Mouse (Mus musculus) hindbrain, postnatal 0 days (tissue): Measurements from ENCODE around the gene Fhad1. TPM values are rescaled to one million over a fixed set of nuclear protein-coding genes. Genes with fewer than 3 reads are reported as not detected.
"Not testable (repeated sequence)": the region's sequence is repeated elsewhere in the genome, so short reads cannot be mapped to it uniquely, and the experiment has no call there.

Experiments used
- ATAC-seq: fragments of 200-750 bp; cut with Nextera tagmentation; 2 replicates; pipeline ENCODE4 v1.8.0; 2017; ENCODE audit warnings: mild to moderate bottlenecking, moderate TSS enrichment, moderate library complexity
- DNase-seq: peaks from one replicate; pipeline ENCODE4 v3.0.0-alpha.2; 2015; ENCODE audit warnings: low spot score
- H3K27ac ChIP-seq: fragments of 300-500 bp; sonication (generic); 2 replicates; pipeline ENCODE4 v1.5.1; 2014; ENCODE audit warnings: mild to moderate bottlenecking
- H3K27me3 ChIP-seq: fragments of 300-500 bp; sonication (generic); 2 replicates; pipeline ENCODE4 v1.6.1; 2014; ENCODE audit warnings: low read length, mixed read lengths; ENCODE audit not compliant: insufficient read depth
- H3K36me3 ChIP-seq: fragments of 300-500 bp; sonication (generic); 2 replicates; pipeline ENCODE4 v1.6.1; 2014; ENCODE audit warnings: low read length, mixed read lengths; ENCODE audit not compliant: insufficient read depth
- H3K4me1 ChIP-seq: fragments of 300-500 bp; sonication (generic); 2 replicates; pipeline ENCODE4 v1.6.1; 2014; ENCODE audit warnings: antibody characterized with exemption, low read length, mixed read lengths; ENCODE audit not compliant: insufficient read depth
- H3K4me2 ChIP-seq: fragments of 300-500 bp; sonication (generic); 2 replicates; pipeline ENCODE4 v1.6.1; 2014; ENCODE audit warnings: low read depth, mild to moderate bottlenecking, low read length, moderate library complexity, mixed read lengths
- H3K4me3 ChIP-seq: fragments of 300-500 bp; sonication (generic); 2 replicates; pipeline ENCODE4 v1.5.1; 2014; ENCODE audit warnings: low read length
- H3K9ac ChIP-seq: fragments of 300-500 bp; sonication (generic); replicated peaks from 2 replicates; pipeline ENCODE4 v1.6.1; 2014; ENCODE audit warnings: mild to moderate bottlenecking, low read length, moderate library complexity, mixed read lengths
- H3K9me3 ChIP-seq: fragments of 300-500 bp; sonication (generic); 2 replicates; pipeline ENCODE4 v1.6.1; 2016; ENCODE audit warnings: low read length, mixed read lengths
- CTCF ChIP-seq: IDR thresholded peaks from 2 replicates; pipeline ENCODE4 v1.5.1; 2016; ENCODE audit warnings: antibody characterized with exemption, control low read depth, low read depth
- WGBS: fragments of 180-500 bp; shearing (Covaris S2); extraction: QIAGEN DNeasy Blood & Tissue Kit; methylation state at CpG from one replicate; pipeline ENCODE4 v1.1.7; 2014; 5-methylcytosine and 5-hydroxymethylcytosine counted together
- polyA plus RNA-seq: library from polyadenylated mRNA; unstranded; fragments of >200 nt; fragmentation: Nextera tagmentation; extraction: Ambion mirVana; gene quantifications from 2 replicates; pipeline ENCODE4 v1.2.1, GENCODE M21; 2015
- total RNA-seq: library from RNA; depleted of rRNA; stranded (reverse); fragments of >200 nt; gene quantifications from 2 replicates; pipeline ENCODE4 v1.2.3, GENCODE M21; 2014

Fhad1 gene
- total and polyA plus RNA-seq, 2 experiments from 2014 or later, result 2.0 to 5.8 TPM

DNA sequence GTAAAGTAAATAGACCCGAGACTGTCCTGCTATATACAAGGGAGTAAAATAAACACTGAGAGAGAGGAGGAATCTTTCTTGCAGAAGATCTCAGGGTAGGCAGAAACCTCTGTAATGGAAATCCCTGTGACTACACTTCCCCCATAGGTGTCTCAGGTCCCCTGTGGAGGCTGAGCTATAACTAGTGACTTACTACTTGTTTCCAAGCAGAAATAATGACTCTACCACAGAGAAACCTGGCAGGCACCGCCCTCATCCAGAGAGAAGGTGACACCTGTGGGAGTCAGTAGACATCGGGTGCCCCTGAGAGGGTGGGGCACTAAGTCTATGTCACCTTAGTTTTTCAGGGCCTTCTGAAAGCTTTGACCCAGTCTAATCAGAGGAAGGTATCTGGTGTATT is 18.0 kb downstream of the Fhad1 start:
- no peak for TF ChIP-seq CTCF

DNA sequence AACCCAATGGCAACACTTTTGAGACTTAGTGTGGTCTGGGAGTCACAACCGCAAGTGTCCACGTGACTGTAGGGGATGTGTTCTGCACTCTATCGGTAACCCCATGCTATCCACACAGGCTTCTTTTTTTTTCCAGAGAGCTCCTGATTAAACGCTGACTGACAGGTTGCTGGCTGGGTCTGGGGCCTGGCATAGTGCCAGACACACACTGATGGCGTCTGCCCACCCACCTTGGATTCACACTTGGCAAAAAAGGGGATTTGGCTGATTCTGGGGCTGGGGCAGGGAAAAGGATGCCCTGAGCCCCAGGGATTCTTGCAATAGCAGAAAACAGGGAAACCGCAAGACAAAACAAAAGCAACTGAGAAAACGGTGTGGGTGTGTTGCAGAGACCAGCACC is 18.8 kb downstream of the Fhad1 start:
- no peaks in the 10 kb centered on the region for H3K4me1 ChIP-seq
- H3K4me2 ChIP-seq, result no peak overlapping the region
- no peak overlapping the region for H3K4me3 ChIP-seq
- no peaks in the 10 kb centered on the region for H3K9me3 ChIP-seq
- ATAC-seq (no peak), DNase-seq (peak; percentile 59)
- no peaks in the 10 kb centered on the region for H3K36me3 ChIP-seq
- TF ChIP-seq CTCF, result no peak
- H3K9ac ChIP-seq, result no peak overlapping the region
- no peak overlapping the region for H3K27ac ChIP-seq
- H3K27me3 ChIP-seq, result no peaks in the 10 kb centered on the region
- 40% methylated on average over 7 of the region's 7 CpGs for WGBS

More for the DNA sequence above, 18.0 kb downstream of the Fhad1 start:
- Histone ChIP-seq H3K27ac (no peak overlapping the region), H3K4me2 (no peak overlapping the region), H3K4me3 (no peak overlapping the region), H3K4me1 (no peaks in the 10 kb centered on the region), H3K9ac (no peak overlapping the region), H3K9me3 (no peaks in the 10 kb centered on the region), H3K36me3 (no peaks in the 10 kb centered on the region), H3K27me3 (no peaks in the 10 kb centered on the region)
- no peak for ATAC-seq
- DNase-seq, result no peak
- 81% methylated on average over 3 of the region's 3 CpGs for WGBS

- not testable (repeated sequence) for H3K4me3 ChIP-seq, H3K27ac ChIP-seq, H3K4me1 ChIP-seq, H3K27me3 ChIP-seq, H3K36me3 ChIP-seq, ATAC-seq, H3K9ac ChIP-seq, H3K4me2 ChIP-seq, DNase-seq, H3K9me3 ChIP-seq
- 40% methylated on average over 2 of the region's 2 CpGs for WGBS
These were observed 20.8 kb downstream of the Fhad1 start for GRCm38 (mm10) chr4:141994062-141994471.

DNA sequence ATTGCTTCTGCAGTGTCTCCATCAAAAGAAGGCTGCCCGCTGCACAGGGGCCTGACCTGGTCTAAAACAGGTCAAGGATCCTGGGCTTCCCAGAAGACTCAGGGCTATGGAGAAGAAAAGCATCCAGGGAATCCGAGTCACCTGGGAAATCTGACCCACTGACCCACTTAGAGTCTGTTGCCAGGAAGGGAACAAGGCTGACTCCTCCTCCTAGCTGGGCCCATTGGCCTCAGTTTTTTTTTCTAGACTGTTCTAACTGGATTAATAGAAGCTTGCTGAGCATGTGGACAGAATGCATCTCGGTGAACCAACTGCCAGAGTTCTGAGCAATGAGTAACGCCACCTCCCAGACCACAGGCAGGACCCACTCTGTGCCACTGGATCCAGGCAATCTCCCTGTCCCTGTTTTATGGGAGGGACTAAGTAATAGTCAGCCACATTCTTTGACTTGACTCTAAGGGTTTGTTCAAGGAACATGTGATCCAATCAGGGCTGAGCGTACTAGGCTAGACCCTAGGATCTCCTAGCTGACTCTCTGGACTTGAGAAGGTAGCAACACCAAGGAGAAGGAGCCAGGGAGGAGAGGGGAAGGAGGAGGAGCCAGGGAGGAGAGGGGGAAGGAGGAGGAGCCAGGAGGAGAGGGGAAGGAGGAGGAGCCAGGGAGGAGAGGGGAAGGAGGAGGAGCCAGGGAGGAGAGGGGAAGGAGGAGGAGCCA is 21.4 kb downstream of the Fhad1 start:
- H3K9me3 ChIP-seq, result no peaks in the 10 kb centered on the region
- WGBS, result 79% methylated on average over 5 of the region's 5 CpGs
- H3K9ac ChIP-seq, result no peak overlapping the region
- H3K27me3 ChIP-seq, result no peaks in the 10 kb centered on the region
- H3K4me2 ChIP-seq, result no peak overlapping the region
- no peaks in the 10 kb centered on the region for H3K36me3 ChIP-seq
- no peak for TF ChIP-seq CTCF
- no peak overlapping the region for H3K27ac ChIP-seq
- H3K4me1 ChIP-seq, result no peaks in the 10 kb centered on the region
- no peak for ATAC-seq
- H3K4me3 ChIP-seq, result no peak overlapping the region
- DNase-seq, result no peak

DNA sequence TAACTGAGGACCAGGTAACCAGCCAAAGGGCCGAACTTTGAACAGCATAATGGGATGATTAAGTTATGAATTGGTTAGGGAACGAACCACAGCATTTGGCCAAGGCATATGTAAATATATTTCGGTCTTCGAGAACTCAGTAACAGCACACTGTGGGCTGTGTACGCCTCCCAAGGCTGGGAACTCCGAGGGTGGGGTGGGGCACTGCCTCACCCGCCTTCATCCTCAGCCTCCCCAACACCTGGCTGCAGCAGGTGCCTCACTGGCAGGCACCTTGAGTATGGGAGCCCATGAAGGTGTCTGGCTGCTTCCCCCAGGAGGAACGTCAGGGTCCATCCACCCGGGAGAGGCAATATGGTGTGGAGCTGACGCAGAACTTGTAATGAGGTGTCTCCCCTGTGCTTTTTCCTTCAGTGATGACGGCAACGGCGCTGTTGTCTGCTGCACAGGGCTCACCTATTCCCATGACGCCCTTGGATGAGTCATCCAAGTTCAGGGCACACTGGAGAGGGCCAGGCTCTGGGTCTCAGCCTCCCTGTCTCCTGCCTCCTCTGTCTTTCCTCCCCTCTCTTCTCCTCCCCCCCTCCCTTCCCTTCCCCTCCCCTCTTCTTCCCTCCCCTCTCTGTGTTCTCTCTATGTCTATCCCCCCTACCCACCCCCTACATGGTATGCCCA is 22.2 kb downstream of the Fhad1 start:
- no peaks in the 10 kb centered on the region for H3K27me3 ChIP-seq
- H3K36me3 ChIP-seq, result no peaks in the 10 kb centered on the region
- TF ChIP-seq CTCF, result no peak
- H3K4me3 ChIP-seq, result no peak overlapping the region
- DNase-seq (no peak), ATAC-seq (no peak)
- 81% methylated on average over 14 of the region's 14 CpGs for WGBS
- no peaks in the 10 kb centered on the region for H3K4me1 ChIP-seq
- no peak overlapping the region for H3K4me2 ChIP-seq
- no peaks in the 10 kb centered on the region for H3K9me3 ChIP-seq
- H3K9ac ChIP-seq, result no peak overlapping the region
- H3K27ac ChIP-seq, result no peak overlapping the region

DNA sequence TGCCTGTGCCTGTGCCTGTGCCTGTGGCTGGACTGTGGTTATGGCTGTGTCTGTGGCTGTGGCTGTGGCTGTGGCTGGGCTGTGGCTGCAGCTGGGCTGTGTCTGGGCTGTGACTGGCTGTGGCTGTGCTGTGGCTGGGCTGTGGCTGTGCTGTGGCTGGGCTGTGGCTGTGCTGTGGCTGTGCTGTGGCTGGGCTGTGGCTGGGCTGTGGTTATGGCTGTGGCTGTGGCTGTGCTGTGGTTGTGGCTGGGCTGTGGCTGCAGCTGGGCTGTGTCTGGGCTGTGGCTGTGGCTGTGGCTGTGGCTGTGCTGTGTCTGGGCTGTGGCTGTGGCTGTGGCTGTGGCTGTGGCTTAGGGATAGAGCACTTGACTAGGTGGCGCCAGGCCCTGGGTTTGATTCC is 26.7 kb downstream of the Fhad1 start:
- no peak for ATAC-seq
- WGBS, result 100% methylated on average over 1 of the region's 1 CpGs
- Histone ChIP-seq H3K4me3 (no peak overlapping the region), H3K9ac (no peak overlapping the region), H3K27me3 (no peaks in the 10 kb centered on the region), H3K36me3 (no peaks in the 10 kb centered on the region), H3K4me1 (no peaks in the 10 kb centered on the region), H3K27ac (no peak overlapping the region), H3K9me3 (no peaks in the 10 kb centered on the region), H3K4me2 (no peak overlapping the region)
- TF ChIP-seq CTCF, result no peak
- no peak for DNase-seq

DNA sequence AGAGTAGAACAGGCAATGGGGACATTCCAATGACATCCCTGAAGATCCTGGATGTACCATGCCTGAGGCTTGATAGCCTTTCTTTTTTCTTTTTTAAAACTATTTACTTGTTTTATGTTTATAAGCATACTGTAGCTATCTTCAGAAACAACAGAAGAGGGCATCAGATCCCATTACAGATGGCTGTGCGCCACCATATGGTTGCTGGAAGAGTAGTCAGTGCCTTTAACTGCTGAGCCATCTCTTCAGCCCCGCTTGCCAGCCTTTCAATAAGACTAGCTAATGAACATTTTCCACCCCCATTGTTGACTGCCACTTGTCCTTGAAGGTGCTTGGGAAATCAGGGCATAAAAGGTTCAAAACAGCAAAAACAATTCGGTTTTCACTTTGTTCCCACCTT is 31.2 kb downstream of the Fhad1 start:
- H3K9ac ChIP-seq, result no peak overlapping the region
- no peaks in the 10 kb centered on the region for H3K4me1 ChIP-seq
- peak; percentile 57 for TF ChIP-seq CTCF
- DNase-seq (peak; percentile 50), ATAC-seq (no peak)
- no peaks in the 10 kb centered on the region for H3K27me3 ChIP-seq
- H3K4me3 ChIP-seq, result no peak overlapping the region
- H3K36me3 ChIP-seq, result no peaks in the 10 kb centered on the region
- H3K27ac ChIP-seq, result no peak overlapping the region
- H3K9me3 ChIP-seq, result no peaks in the 10 kb centered on the region
- no peak overlapping the region for H3K4me2 ChIP-seq
- 47% methylated on average over 3 of the region's 3 CpGs for WGBS
